Mouse (Mus musculus): ENCODE results near the gene Sppl2c. TPM values are rescaled to one million over a fixed set of nuclear protein-coding genes. Genes with fewer than 3 reads are reported as not detected.

Sppl2c gene
- total RNA-seq, 1 experiment, result not detected

GRCm38 (mm10) chr11:104195791-104196190, 9.7 kb downstream of the Sppl2c start:
- TF ChIP-seq MAFK (IDR thresholded peaks at IDR 0.05; ENCODE audit: insufficient read depth, low read depth, low read length), result no peak
- TF ChIP-seq ZC3H11A (IDR thresholded peaks at IDR 0.05; ENCODE audit: borderline replicate concordance, low read depth, low read length), result peak; percentile 98
- peak; percentile 26; the same call in 1 of the 2 replicates for TF ChIP-seq HCFC1 (IDR thresholded peaks at IDR 0.05; ENCODE audit: borderline replicate concordance, insufficient read depth, low read length)
- TF ChIP-seq CHD2 (IDR thresholded peaks at IDR 0.05; ENCODE audit: low read depth, low read length), result no peak
- no peak for TF ChIP-seq ZNF384 (IDR thresholded peaks at IDR 0.05; ENCODE audit: low read depth, low read length)
- H3K36me3 ChIP-seq (ENCODE audit: control insufficient read depth, insufficient read depth, low read length, poor library complexity, severe bottlenecking), result no peaks in the 10 kb centered on the region
- peak; percentile 96 for DNase-seq (ENCODE audit: low read depth, low spot score)
- no peak overlapping the region for H3K4me3 ChIP-seq (ENCODE audit: insufficient read depth in 1 of 2, low read depth in 1 of 2, low read length in 2 of 2, poor library complexity in 1 of 2, severe bottlenecking in 1 of 2)
- no peak overlapping the region for H3K27ac ChIP-seq (ENCODE audit: insufficient read depth, low read depth, low read length, poor library complexity, severe bottlenecking)
- in situ Hi-C loops (cut with MboI; ENCODE audit: low sequenced_read_pairs in 2 of 2, unreplicated experiment in 2 of 2), result loop anchor here in 1 of 2 experiments (10.0 kb wide), 2 partner anchors 201 to 431 kb away; no protein-coding TSS in a partner anchor
- H3K9me3 ChIP-seq (ENCODE audit: control insufficient read depth, insufficient read depth, low read depth, low read length), result no peaks in the 10 kb centered on the region
- peaks cover 0 to 2% of the 10 kb centered on the region in 2 experiments; a peak in 1 of 4 replicates for H3K4me1 ChIP-seq (ENCODE audit: control insufficient read depth in 2 of 2, insufficient read depth in 2 of 2, low read length in 2 of 2, poor library complexity in 1 of 2)
- H3K9ac ChIP-seq (ENCODE audit: insufficient read depth, low read depth, low read length, poor library complexity, severe bottlenecking), result no peak overlapping the region

- TF ChIP-seq CHD2 (IDR thresholded peaks at IDR 0.05; ENCODE audit: low read depth, low read length), result no peak
- TF ChIP-seq HCFC1 (IDR thresholded peaks at IDR 0.05; ENCODE audit: borderline replicate concordance, insufficient read depth, low read length), result no peak
- DNase-seq (ENCODE audit: low read depth, low spot score), result peak; percentile 42
- H3K36me3 ChIP-seq (ENCODE audit: control insufficient read depth, insufficient read depth, low read length, poor library complexity, severe bottlenecking), result no peaks in the 10 kb centered on the region
- H3K4me1 ChIP-seq (ENCODE audit: control insufficient read depth in 2 of 2, insufficient read depth in 2 of 2, low read length in 2 of 2, poor library complexity in 1 of 2), result peaks cover 0 to 2% of the 10 kb centered on the region in 2 experiments; a peak in 1 of 4 replicates
- no peaks in the 10 kb centered on the region for H3K9me3 ChIP-seq (ENCODE audit: control insufficient read depth, insufficient read depth, low read depth, low read length)
- H3K4me3 ChIP-seq (ENCODE audit: insufficient read depth in 1 of 2, low read depth in 1 of 2, low read length in 2 of 2, poor library complexity in 1 of 2, severe bottlenecking in 1 of 2), result no peak overlapping the region
- in situ Hi-C loops (cut with MboI; ENCODE audit: low sequenced_read_pairs in 2 of 2, unreplicated experiment in 2 of 2), result loop anchor here in 1 of 2 experiments (10.0 kb wide), 2 partner anchors 203 to 433 kb away; no protein-coding TSS in a partner anchor
- H3K27ac ChIP-seq (ENCODE audit: insufficient read depth, low read depth, low read length, poor library complexity, severe bottlenecking), result no peak overlapping the region
- H3K9ac ChIP-seq (ENCODE audit: insufficient read depth, low read depth, low read length, poor library complexity, severe bottlenecking), result no peak overlapping the region
Observed at GRCm38 (mm10) chr11:104197861-104198260, 11.7 kb downstream of the Sppl2c start.

- Histone ChIP-seq H3K9me3 (ENCODE audit: control insufficient read depth, insufficient read depth, low read depth, low read length) (no peaks in the 10 kb centered on the region), H3K9ac (ENCODE audit: insufficient read depth, low read depth, low read length, poor library complexity, severe bottlenecking) (no peak overlapping the region), H3K36me3 (ENCODE audit: control insufficient read depth, insufficient read depth, low read length, poor library complexity, severe bottlenecking) (no peaks in the 10 kb centered on the region), H3K4me3 (ENCODE audit: insufficient read depth in 1 of 2, low read depth in 1 of 2, low read length in 2 of 2, poor library complexity in 1 of 2, severe bottlenecking in 1 of 2) (no peak overlapping the region), H3K4me1 (ENCODE audit: control insufficient read depth in 2 of 2, insufficient read depth in 2 of 2, low read length in 2 of 2, poor library complexity in 1 of 2) (no peaks in the 10 kb centered on the region), H3K27ac (ENCODE audit: insufficient read depth, low read depth, low read length, poor library complexity, severe bottlenecking) (no peak overlapping the region)
- DNase-seq (ENCODE audit: low read depth, low spot score), result no peak
- no peak for TF ChIP-seq HCFC1 (IDR thresholded peaks at IDR 0.05; ENCODE audit: borderline replicate concordance, insufficient read depth, low read length)
- TF ChIP-seq ZC3H11A (IDR thresholded peaks at IDR 0.05; ENCODE audit: borderline replicate concordance, low read depth, low read length), result no peak
- no peak for TF ChIP-seq CHD2 (IDR thresholded peaks at IDR 0.05; ENCODE audit: low read depth, low read length)
- TF ChIP-seq ZNF384 (IDR thresholded peaks at IDR 0.05; ENCODE audit: low read depth, low read length), result no peak
- TF ChIP-seq MAFK (IDR thresholded peaks at IDR 0.05; ENCODE audit: insufficient read depth, low read depth, low read length), result no peak
- in situ Hi-C loops (cut with MboI; ENCODE audit: low sequenced_read_pairs in 2 of 2, unreplicated experiment in 2 of 2), result no loop called here
Observed at GRCm38 (mm10) chr11:104203271-104203670, 17.1 kb downstream of the Sppl2c start.

- no peaks in the 10 kb centered on the region for H3K36me3 ChIP-seq (ENCODE audit: control insufficient read depth, insufficient read depth, low read length, poor library complexity, severe bottlenecking)
- no peak for TF ChIP-seq CHD2 (IDR thresholded peaks at IDR 0.05; ENCODE audit: low read depth, low read length)
- no peak for TF ChIP-seq ZC3H11A (IDR thresholded peaks at IDR 0.05; ENCODE audit: borderline replicate concordance, low read depth, low read length)
- no peak for TF ChIP-seq HCFC1 (IDR thresholded peaks at IDR 0.05; ENCODE audit: borderline replicate concordance, insufficient read depth, low read length)
- no peak for TF ChIP-seq ZNF384 (IDR thresholded peaks at IDR 0.05; ENCODE audit: low read depth, low read length)
- TF ChIP-seq MAFK (IDR thresholded peaks at IDR 0.05; ENCODE audit: insufficient read depth, low read depth, low read length), result no peak
- H3K4me1 ChIP-seq (ENCODE audit: control insufficient read depth in 2 of 2, insufficient read depth in 2 of 2, low read length in 2 of 2, poor library complexity in 1 of 2), result no peaks in the 10 kb centered on the region
- no peak for DNase-seq (ENCODE audit: low read depth, low spot score)
- H3K27ac ChIP-seq (ENCODE audit: insufficient read depth, low read depth, low read length, poor library complexity, severe bottlenecking), result no peak overlapping the region
- in situ Hi-C loops (cut with MboI; ENCODE audit: low sequenced_read_pairs in 2 of 2, unreplicated experiment in 2 of 2), result no loop called here
- H3K9ac ChIP-seq (ENCODE audit: insufficient read depth, low read depth, low read length, poor library complexity, severe bottlenecking), result no peak overlapping the region
- H3K4me3 ChIP-seq (ENCODE audit: insufficient read depth in 1 of 2, low read depth in 1 of 2, low read length in 2 of 2, poor library complexity in 1 of 2, severe bottlenecking in 1 of 2), result no peak overlapping the region
- H3K9me3 ChIP-seq (ENCODE audit: control insufficient read depth, insufficient read depth, low read depth, low read length), result no peaks in the 10 kb centered on the region
Observed at GRCm38 (mm10) chr11:104206573-104206972, 20.4 kb downstream of the Sppl2c start.

GRCm38 (mm10) chr11:104209041-104209440, 22.9 kb downstream of the Sppl2c start:
- TF ChIP-seq ZC3H11A (IDR thresholded peaks at IDR 0.05; ENCODE audit: borderline replicate concordance, low read depth, low read length) (no peak), MAFK (IDR thresholded peaks at IDR 0.05; ENCODE audit: insufficient read depth, low read depth, low read length) (no peak), ZNF384 (IDR thresholded peaks at IDR 0.05; ENCODE audit: low read depth, low read length) (no peak), HCFC1 (IDR thresholded peaks at IDR 0.05; ENCODE audit: borderline replicate concordance, insufficient read depth, low read length) (no peak), CHD2 (IDR thresholded peaks at IDR 0.05; ENCODE audit: low read depth, low read length) (no peak)
- DNase-seq (ENCODE audit: low read depth, low spot score), result no peak
- Histone ChIP-seq H3K27ac (ENCODE audit: insufficient read depth, low read depth, low read length, poor library complexity, severe bottlenecking) (no peak overlapping the region), H3K36me3 (ENCODE audit: control insufficient read depth, insufficient read depth, low read length, poor library complexity, severe bottlenecking) (no peaks in the 10 kb centered on the region), H3K4me1 (ENCODE audit: control insufficient read depth in 2 of 2, insufficient read depth in 2 of 2, low read length in 2 of 2, poor library complexity in 1 of 2) (no peaks in the 10 kb centered on the region), H3K9ac (ENCODE audit: insufficient read depth, low read depth, low read length, poor library complexity, severe bottlenecking) (no peak overlapping the region), H3K4me3 (ENCODE audit: insufficient read depth in 1 of 2, low read depth in 1 of 2, low read length in 2 of 2, poor library complexity in 1 of 2, severe bottlenecking in 1 of 2) (no peak overlapping the region), H3K9me3 (ENCODE audit: control insufficient read depth, insufficient read depth, low read depth, low read length) (no peaks in the 10 kb centered on the region)
- in situ Hi-C loops (cut with MboI; ENCODE audit: low sequenced_read_pairs in 2 of 2, unreplicated experiment in 2 of 2), result no loop called here
